Mouse (Mus musculus) layer of hippocampus, postnatal 25 days (tissue): ENCODE measurements around the gene Rras. TPM values are rescaled to one million over a fixed set of nuclear protein-coding genes. Genes with fewer than 3 reads are reported as not detected.

Experiments used
- DNase-seq, 2 experiments: peaks; one replicate each; pipeline ENCODE4 v3.0.0; 2022; ENCODE audit warnings: mixed read lengths in 2 of 2, low spot score in 1 of 2; ENCODE audit errors: extremely low spot score in 1 of 2
- total RNA-seq, 2 experiments: library from RNA; stranded (reverse); gene quantifications; 2 replicates each; pipeline ENCODE4 v1.2.3; 2021

Gene Rras
- total RNA-seq, 2 experiments from 2014 or later, result 11.7 to 12.3 TPM

GRCm38 (mm10) chr7:45024281-45025248, 6.8 kb downstream of the Rras start:
- no peak for DNase-seq

GRCm38 (mm10) chr7:45025601-45026220, 8.0 kb downstream of the Rras start:
- DNase-seq, result no peak

DNA sequence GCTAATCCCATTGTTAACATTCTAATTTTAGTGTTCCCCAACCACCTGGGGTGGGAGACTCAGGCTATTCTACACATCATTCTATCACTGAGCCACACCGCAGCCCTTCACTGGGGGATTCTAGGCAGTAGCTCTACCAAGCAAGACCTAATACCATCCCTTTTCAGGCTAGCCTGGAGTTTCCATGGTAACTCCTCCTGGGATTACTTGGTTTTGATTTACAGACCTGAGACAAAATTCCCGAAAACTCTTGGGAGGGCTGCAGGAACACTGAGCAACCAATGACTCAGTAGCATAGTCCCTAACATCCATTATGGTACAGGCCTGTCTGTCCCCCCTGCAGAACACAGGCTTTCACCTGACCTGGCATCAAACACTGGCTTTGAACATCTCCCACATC, 8.5 kb downstream of the Rras start:
- DNase-seq, result no peak

- DNase-seq, result no peak
These were observed 10.0 kb downstream of the Rras start for GRCm38 (mm10) chr7:45027761-45028160.

DNA sequence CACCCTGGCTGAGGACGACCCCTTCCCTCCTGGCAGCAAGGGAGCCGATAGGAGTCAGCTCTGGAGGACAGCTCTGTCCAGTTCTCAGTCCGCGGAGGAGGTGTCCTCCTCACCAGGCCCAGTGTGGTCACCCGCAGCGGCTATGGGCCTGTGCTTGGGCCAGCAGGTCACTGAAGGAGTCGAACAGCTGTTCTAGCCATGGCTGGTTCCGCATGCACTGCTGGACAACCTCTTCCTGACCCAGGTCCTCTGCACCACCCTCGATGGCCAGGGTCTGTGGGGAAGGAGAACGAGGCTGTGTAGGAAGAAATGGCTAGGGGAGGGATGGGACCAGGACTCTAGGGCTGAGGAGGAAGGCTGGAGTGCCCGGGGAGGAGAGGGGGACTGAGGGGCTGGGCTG, 10.6 kb downstream of the Rras start:
- no peak for DNase-seq

DNA sequence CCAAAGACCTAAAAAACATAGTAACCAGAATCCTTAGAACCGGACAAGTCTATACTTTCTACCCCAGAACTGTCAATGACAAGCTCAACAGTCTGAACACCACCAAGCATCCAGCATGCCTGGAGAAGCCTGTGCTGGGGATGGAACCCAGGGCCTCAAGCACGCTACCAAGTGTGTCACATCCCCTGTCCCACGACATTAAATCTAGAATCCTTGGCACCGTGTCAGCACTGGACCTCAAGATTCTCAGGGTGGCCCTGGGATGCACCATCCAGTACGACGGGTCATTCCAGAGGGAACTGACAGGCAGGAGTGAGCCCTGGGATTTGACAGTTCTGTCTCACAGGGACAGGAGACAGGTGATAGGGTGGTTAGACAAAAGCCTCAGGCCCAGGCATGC, 12.2 kb downstream of the Rras start:
- no peak for DNase-seq

- DNase-seq, result no peak
These were observed 13.1 kb downstream of the Rras start for GRCm38 (mm10) chr7:45030857-45031256.

DNA sequence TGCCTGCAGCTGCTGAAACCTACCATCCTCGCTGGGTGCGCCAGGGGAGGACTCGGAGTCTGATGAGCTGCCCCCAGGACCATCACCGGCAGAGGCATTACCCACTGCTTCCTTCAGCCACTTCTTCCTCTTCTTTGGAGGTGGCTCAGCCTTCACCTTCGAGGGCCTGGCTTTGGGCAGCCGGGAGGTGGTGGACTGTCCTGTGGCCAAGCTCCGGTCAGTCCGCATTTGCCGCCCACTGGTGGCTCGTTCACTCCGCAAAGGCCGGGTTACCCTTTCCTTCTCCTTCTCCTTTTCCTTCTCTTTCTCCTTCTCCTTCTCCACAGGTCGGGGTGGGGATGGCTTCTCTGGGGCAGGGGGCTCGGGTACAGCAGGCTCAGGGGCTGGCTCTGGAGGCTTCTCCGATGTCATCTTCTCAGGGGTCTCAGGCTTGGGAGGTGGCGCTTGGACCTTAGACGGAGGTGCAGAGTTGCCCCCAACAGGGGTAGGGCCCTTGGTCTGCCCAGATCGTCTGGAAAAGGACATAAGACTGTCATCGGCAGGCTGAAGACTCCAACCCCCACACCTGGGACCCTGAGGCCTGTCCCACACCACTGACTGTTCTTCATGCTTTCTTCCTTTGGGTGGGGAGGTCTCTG, 16.1 kb downstream of the Rras start:
- no peak for DNase-seq

DNA sequence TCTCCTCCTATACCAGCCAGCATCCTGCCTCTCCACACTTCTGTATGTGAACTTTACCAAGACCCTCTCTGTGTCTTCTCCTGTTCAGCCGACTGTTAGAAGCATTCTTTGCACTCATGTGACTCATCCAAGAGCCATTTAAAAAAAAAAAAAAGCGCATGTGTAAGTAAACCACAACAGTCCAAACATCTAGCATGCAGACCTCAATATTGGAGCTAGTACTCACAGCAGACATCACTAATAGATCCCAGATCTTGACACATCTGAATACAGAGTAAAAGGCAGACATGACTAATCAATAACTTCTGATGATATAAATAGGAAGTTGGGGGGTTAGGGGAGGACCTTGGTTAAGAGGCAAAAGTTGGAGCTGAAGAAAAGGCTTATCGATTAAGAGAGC, 17.9 kb downstream of the Rras start:
- no peak for DNase-seq

DNA sequence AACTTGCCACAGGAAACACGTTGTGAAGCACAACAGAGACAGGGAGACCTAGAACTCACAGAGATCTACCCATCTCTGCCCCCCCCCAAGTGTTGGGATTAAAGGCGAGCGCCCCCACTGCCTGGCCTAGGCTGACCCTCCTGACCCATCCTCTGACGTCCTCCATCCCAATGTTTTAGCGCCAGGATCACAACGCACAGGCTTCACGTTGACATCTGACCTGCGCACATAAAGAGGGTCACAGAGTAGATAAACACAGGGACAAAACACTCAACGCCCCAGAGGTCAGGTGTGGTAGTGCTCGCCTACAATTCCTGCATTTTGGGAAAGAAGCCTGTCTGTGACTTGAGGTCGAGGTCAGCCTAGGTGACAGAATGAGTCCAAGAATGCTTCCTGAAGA, 18.9 kb downstream of the Rras start:
- DNase-seq, result no peak

DNA sequence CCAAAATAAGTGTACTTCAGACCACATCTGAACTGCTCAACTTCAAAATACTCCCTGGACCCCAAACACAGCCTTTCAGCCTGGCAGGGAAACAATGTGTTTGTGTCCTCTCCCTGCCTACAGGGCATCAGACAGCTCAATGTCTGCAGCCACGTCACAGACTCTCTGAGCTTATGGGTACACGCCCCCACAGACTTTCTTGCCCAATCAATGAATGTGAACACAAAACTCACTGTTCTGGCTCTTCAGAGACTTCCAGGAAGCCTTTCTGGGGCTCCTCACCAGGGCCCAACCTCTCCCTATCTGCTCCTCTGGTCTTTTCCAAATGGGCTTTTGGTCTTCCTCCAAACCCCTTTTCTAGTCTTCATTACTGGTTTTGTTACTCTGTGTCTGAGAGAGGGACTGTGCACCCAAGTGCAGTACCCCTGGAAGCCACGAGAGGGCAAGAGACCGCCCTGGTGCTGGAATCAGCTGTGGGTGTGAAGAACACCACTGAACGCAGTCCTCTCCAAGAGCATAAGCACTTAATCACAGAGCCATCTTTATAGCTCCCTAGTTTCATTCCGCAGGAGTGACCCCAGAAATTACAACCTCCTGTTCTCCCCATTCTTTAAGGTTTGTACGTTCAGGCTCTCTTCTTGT, 20.1 kb downstream of the Rras start:
- DNase-seq, result peak in 1 of 2 experiments; percentile 59

GRCm38 (mm10) chr7:45038411-45038810, 20.6 kb downstream of the Rras start:
- DNase-seq, result no peak

DNA sequence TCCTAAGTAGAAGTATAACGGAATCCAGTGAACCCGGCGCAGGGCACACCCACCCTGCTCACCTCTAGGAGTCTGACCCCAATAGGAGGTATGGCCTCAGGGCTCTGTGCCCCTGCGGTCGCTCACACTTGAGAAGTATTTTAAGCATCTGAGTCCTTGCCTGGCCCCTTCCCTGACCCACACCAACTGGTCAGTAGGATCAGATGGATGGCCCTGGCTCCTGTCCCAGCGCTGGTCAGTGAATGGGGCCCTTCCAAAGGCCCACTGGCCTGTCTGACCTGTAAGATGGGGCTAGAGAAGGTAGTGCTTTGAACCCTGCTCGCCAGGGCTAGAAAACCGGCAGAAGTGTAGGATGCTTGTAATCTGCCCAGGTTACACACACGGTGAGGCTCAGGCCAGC, 23.1 kb downstream of the Rras start:
- DNase-seq, result no peak

DNA sequence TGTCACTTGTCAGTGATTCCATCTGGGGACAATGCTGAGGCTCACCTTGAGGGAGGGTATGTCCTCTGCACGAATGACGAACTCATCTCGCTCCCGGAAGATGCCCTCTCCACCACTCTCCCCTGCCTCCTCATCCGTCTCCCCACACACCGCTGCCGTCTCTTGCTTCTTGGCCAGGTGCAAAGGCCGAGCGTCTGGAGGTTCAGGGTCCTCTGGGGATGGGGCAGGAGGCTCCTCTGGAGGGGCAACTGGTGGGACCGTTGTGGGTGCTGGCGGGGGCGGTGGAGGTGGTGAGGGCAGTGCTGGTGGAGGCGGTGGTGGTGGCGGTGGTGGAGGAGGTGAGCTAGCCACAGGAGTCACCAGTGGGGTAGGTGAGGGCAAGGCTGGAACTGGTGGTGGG, 25.5 kb downstream of the Rras start:
- DNase-seq, result no peak

DNA sequence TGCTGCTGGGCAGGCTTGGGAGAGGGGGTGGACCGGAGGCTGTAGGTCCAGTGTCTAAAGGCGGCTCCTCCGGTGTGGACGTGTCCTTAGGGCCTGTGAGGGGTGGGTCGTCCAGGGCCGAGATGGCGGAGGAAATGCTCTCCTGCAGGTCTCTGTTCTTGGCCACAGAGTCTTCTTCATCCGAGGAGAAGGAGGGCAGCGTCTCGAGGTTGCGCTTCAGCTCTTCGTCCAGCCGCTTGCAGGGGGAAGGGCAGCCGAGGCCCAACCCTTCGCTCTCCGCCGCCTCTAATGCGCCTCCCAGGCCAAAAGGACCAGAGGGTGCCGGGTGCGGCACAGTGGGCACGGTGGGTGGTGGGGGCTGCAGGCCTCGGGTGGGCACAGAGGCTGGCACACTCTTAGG, 28.0 kb downstream of the Rras start:
- no peak for DNase-seq

GRCm38 (mm10) chr7:45046853-45047350, 29.1 kb downstream of the Rras start:
- DNase-seq, result no peak

- DNase-seq, result no peak
These were observed 29.7 kb downstream of the Rras start for GRCm38 (mm10) chr7:45047491-45047890.

- DNase-seq, result no peak
These were observed 30.5 kb downstream of the Rras start for GRCm38 (mm10) chr7:45048001-45048890.

- DNase-seq, result no peak
These were observed 31.3 kb downstream of the Rras start for GRCm38 (mm10) chr7:45048923-45049657.
